Mouse (Mus musculus): Measurements from ENCODE around the gene Gm20388. TPM values are rescaled to one million over a fixed set of nuclear protein-coding genes. Genes with fewer than 3 reads are reported as not detected.

The Gm20388 gene
- total and polyA plus RNA-seq, 3 experiments = 0.02 to 0.05 TPM; not detected in 1

DNA sequence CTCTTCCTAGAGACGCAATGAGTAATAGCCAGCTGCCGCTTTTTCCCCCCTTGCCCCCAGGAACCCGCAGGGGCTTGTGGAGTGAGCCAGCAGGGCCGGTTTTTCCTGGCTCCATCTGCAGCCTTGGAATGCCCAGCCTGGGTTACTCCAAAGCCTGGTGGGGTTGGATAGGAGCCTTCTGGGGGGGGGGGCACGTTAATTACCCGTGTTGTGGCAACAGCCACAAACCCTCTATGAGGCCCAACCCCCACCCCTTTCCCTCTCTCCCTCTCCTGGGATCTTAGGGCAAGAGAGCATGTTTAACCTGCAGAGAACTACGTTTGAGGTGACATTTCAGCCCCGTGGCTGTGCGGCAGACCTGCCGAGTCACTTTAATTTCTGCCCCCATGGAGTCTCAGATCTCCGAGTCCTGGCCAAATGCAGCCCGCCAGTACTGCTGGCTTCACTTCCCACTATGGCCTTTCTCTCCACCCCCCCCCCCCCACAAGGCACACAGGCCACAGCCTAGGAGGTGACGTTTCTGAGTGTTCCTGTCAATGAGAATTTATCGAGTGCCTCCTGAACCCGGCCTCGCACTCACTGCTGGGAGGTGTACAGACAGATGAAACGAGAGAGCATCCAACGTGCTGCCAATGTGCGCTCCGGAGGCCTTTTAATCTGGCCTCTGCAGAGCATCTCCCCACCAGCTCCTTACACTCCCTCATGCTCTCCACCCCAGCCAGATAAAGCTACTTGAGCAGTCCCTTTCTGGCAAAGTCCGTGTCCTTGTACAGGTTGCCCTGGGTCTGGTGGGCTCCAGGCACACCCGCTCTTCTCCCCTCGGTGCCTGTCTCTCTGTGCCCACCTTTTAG is 629.4 kb downstream of the Gm20388 start:
- no peak for TF ChIP-seq POLR2AphosphoS5 (IDR thresholded peaks at IDR 0.05; ENCODE audit: insufficient replicate concordance, low read depth, low read length)
- no peak for TF ChIP-seq CTCF (IDR thresholded peaks at IDR 0.05; ENCODE audit: low read depth, low read length)
- TF ChIP-seq GATA2 (IDR thresholded peaks at IDR 0.05; ENCODE audit: borderline replicate concordance, low read depth, low read length) = no peak
- TF ChIP-seq GATA1 (IDR thresholded peaks at IDR 0.05; ENCODE audit: borderline replicate concordance, low read length) = no peak
- TF ChIP-seq TAL1 (conservative IDR thresholded peaks at IDR 0.05; ENCODE audit: low read depth, low read length) = no peak
- ATAC-seq (ENCODE audit: extremely low read depth, insufficient number of reproducible peaks, low FRiP score, poor library complexity, severe bottlenecking) = no peak
- no peaks in the 10 kb centered on the region for H3K9me3 ChIP-seq (replicated peaks)
- peaks cover 68% of the 10 kb centered on the region for H3K27me3 ChIP-seq (ENCODE audit: insufficient read depth, low read length)
- H3K4me3 ChIP-seq (ENCODE audit: low read depth, low read length) = peak overlapping the region; percentile 71; the same call in 1 of the 2 replicates
- H3K36me3 ChIP-seq (replicated peaks) = peaks cover 30% of the 10 kb centered on the region
- DNase-seq (ENCODE audit: low spot score) = no peak
- peaks cover 78% of the 10 kb centered on the region for H3K4me1 ChIP-seq (ENCODE audit: insufficient read depth, low read depth, low read length)

DNA sequence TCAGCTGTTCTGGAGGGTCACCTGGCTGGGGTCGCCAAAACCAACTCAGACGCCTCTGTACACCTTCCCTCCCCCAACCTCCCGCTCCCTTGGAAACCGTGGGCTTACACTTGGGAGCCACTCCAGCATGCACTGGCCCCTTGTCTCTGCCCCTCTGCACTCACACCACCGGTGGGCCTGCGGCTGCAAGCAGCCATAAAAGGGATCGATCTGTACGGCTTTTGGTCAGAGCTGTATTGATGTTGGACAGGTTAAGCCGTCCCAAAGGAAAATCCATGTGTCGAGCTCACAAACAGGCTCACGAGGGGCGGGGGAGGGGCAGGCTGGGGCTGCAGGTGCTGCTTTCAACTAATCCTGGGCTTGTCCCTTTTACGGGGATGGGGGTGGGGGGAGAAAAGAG is 632.4 kb downstream of the Gm20388 start:
- Histone ChIP-seq H3K9me3 (replicated peaks) (no peaks in the 10 kb centered on the region), H3K36me3 (replicated peaks) (peaks cover 59% of the 10 kb centered on the region), H3K4me3 (ENCODE audit: low read depth, low read length) (no peak overlapping the region; the same call in 1 of the 2 replicates), H3K4me1 (ENCODE audit: insufficient read depth, low read depth, low read length) (peaks cover 55% of the 10 kb centered on the region), H3K27me3 (ENCODE audit: insufficient read depth, low read length) (peaks cover 48% of the 10 kb centered on the region)
- DNase-seq (ENCODE audit: low spot score) = no peak
- no peak for ATAC-seq (ENCODE audit: extremely low read depth, insufficient number of reproducible peaks, low FRiP score, poor library complexity, severe bottlenecking)
- TF ChIP-seq GATA1 (IDR thresholded peaks at IDR 0.05; ENCODE audit: borderline replicate concordance, low read length) = no peak
- TF ChIP-seq CTCF (IDR thresholded peaks at IDR 0.05; ENCODE audit: low read depth, low read length) = no peak
- no peak for TF ChIP-seq POLR2AphosphoS5 (IDR thresholded peaks at IDR 0.05; ENCODE audit: insufficient replicate concordance, low read depth, low read length)
- no peak for TF ChIP-seq TAL1 (conservative IDR thresholded peaks at IDR 0.05; ENCODE audit: low read depth, low read length)
- TF ChIP-seq GATA2 (IDR thresholded peaks at IDR 0.05; ENCODE audit: borderline replicate concordance, low read depth, low read length) = no peak

DNA sequence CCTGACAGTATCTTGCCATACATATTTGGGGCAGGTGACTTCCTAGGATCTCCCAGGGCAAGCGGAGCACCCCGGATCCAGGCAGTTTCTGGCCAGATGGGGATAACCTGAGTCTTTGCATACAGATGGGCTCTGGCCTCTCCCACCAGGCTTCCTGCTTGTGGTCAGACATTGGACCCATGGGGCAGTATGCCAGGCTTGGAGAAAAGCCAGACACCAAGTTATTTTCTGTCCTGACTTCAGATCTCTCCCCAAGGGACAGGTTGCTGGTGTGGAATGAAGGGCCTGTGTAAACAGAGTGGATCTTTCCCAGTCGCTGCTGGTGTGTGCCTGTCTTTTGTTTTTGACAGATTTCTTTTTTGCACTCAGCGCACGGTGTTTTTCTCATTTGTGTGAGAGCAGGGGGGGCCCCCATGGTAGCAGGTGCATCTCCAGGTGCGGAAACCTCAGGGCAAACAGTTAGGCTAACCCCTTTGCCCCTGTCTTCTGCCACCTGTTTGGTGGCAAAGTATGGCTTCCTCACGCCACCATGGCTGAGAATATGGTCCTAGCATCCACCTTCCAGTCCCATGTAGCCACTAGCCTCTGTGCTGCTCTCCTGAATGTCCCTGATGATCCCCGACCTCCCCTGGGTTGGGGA is 632.9 kb downstream of the Gm20388 start:
- peaks cover 50% of the 10 kb centered on the region for H3K4me1 ChIP-seq (ENCODE audit: insufficient read depth, low read depth, low read length)
- no peak overlapping the region for H3K4me3 ChIP-seq (ENCODE audit: low read depth, low read length)
- ATAC-seq (ENCODE audit: extremely low read depth, insufficient number of reproducible peaks, low FRiP score, poor library complexity, severe bottlenecking) (no peak), DNase-seq (ENCODE audit: low spot score) (no peak)
- TF ChIP-seq CTCF (IDR thresholded peaks at IDR 0.05; ENCODE audit: low read depth, low read length) (no peak), TAL1 (conservative IDR thresholded peaks at IDR 0.05; ENCODE audit: low read depth, low read length) (no peak), GATA1 (IDR thresholded peaks at IDR 0.05; ENCODE audit: borderline replicate concordance, low read length) (no peak), GATA2 (IDR thresholded peaks at IDR 0.05; ENCODE audit: borderline replicate concordance, low read depth, low read length) (no peak), POLR2AphosphoS5 (IDR thresholded peaks at IDR 0.05; ENCODE audit: insufficient replicate concordance, low read depth, low read length) (no peak)
- H3K36me3 ChIP-seq (replicated peaks) = peaks cover 65% of the 10 kb centered on the region
- H3K27me3 ChIP-seq (ENCODE audit: insufficient read depth, low read length) = peaks cover 43% of the 10 kb centered on the region
- H3K9me3 ChIP-seq (replicated peaks) = no peaks in the 10 kb centered on the region

DNA sequence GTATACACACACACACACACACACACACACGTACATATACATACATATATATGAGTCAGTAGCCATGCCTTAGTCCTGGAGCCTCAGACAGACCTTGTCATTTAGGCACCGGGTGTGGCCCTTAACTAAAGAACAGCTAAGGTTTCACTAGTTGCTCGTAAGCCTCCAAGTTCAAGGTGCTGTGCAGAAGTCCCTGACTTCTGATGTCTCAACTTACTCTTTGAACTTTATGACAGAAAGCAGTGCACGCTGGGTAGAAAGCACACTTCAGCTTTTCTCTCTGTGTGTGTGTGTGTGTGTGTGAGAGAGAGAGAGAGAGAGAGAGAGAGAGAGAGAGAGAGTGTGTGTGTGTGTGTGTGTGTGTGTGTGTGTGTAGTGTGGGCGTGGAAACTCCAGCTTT is 633.5 kb downstream of the Gm20388 start:
- Histone ChIP-seq H3K27me3 (ENCODE audit: insufficient read depth, low read length) (peaks cover 37% of the 10 kb centered on the region), H3K9me3 (replicated peaks) (no peaks in the 10 kb centered on the region), H3K4me3 (ENCODE audit: low read depth, low read length) (no peak overlapping the region), H3K4me1 (ENCODE audit: insufficient read depth, low read depth, low read length) (peaks cover 44% of the 10 kb centered on the region), H3K36me3 (replicated peaks) (peaks cover 69% of the 10 kb centered on the region)
- DNase-seq (ENCODE audit: low spot score) (no peak), ATAC-seq (ENCODE audit: extremely low read depth, insufficient number of reproducible peaks, low FRiP score, poor library complexity, severe bottlenecking) (no peak)
- no peak for TF ChIP-seq POLR2AphosphoS5 (IDR thresholded peaks at IDR 0.05; ENCODE audit: insufficient replicate concordance, low read depth, low read length)
- TF ChIP-seq GATA1 (IDR thresholded peaks at IDR 0.05; ENCODE audit: borderline replicate concordance, low read length) = no peak
- no peak for TF ChIP-seq CTCF (IDR thresholded peaks at IDR 0.05; ENCODE audit: low read depth, low read length)
- TF ChIP-seq TAL1 (conservative IDR thresholded peaks at IDR 0.05; ENCODE audit: low read depth, low read length) = no peak

DNA sequence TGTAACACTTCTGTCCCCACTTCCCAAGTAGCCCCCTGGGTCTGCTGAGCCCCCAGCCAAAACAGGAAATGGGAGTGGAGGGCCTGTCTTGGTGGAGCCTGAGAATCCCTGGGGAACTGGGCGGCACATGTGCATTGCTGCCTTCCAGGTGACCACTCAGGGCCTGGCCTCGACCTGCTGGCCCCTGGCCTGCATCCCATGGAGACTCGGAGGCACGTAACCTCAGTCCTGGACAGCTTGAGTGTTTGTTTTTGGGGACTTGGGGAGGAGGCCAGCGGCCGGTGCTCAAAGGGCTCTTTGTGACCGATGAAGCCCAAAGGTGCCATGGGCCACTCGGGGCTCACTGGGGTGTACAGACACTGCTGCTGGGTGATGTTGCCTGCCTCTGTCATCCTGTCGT is 636.9 kb downstream of the Gm20388 start:
- Histone ChIP-seq H3K27me3 (ENCODE audit: insufficient read depth, low read length) (peaks cover 21% of the 10 kb centered on the region), H3K9me3 (replicated peaks) (no peaks in the 10 kb centered on the region), H3K4me3 (ENCODE audit: low read depth, low read length) (no peak overlapping the region), H3K4me1 (ENCODE audit: insufficient read depth, low read depth, low read length) (peaks cover 21% of the 10 kb centered on the region), H3K36me3 (replicated peaks) (peaks cover 92% of the 10 kb centered on the region)
- ATAC-seq (ENCODE audit: extremely low read depth, insufficient number of reproducible peaks, low FRiP score, poor library complexity, severe bottlenecking) (no peak), DNase-seq (ENCODE audit: low spot score) (no peak)
- no peak for TF ChIP-seq GATA2 (IDR thresholded peaks at IDR 0.05; ENCODE audit: borderline replicate concordance, low read depth, low read length)
- TF ChIP-seq POLR2AphosphoS5 (IDR thresholded peaks at IDR 0.05; ENCODE audit: insufficient replicate concordance, low read depth, low read length) = no peak
- no peak for TF ChIP-seq CTCF (IDR thresholded peaks at IDR 0.05; ENCODE audit: low read depth, low read length)
- TF ChIP-seq TAL1 (conservative IDR thresholded peaks at IDR 0.05; ENCODE audit: low read depth, low read length) = no peak
- no peak for TF ChIP-seq GATA1 (IDR thresholded peaks at IDR 0.05; ENCODE audit: borderline replicate concordance, low read length)

DNA sequence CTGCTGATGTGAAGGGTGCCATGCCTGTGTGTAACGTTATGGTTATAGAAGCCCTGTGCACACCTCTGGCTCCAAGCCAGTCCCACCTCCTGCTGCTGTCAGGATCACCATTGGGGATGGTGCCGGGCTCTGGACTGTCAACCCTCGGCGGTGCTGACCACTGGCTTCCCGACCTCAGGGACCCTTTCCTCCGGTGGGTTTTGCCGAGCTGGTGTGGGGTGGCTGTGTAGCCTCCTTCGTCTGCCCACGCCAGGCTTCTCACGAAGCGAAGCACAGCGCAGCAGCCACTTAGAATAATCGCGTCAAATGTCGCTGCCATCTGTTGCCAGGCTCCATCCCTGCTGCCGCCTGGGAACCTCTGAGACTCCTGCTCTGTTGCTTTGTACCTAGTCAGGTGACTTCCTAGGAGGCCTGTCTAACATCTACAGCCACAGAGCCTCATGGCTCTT is 637.7 kb downstream of the Gm20388 start:
- Histone ChIP-seq H3K9me3 (replicated peaks) (no peaks in the 10 kb centered on the region), H3K4me1 (ENCODE audit: insufficient read depth, low read depth, low read length) (peaks cover 15% of the 10 kb centered on the region), H3K27me3 (ENCODE audit: insufficient read depth, low read length) (peaks cover 15% of the 10 kb centered on the region), H3K36me3 (replicated peaks) (peaks cover 94% of the 10 kb centered on the region), H3K4me3 (ENCODE audit: low read depth, low read length) (no peak overlapping the region)
- DNase-seq (ENCODE audit: low spot score) (no peak), ATAC-seq (ENCODE audit: extremely low read depth, insufficient number of reproducible peaks, low FRiP score, poor library complexity, severe bottlenecking) (no peak)
- TF ChIP-seq POLR2AphosphoS5 (IDR thresholded peaks at IDR 0.05; ENCODE audit: insufficient replicate concordance, low read depth, low read length) = no peak
- no peak for TF ChIP-seq GATA2 (IDR thresholded peaks at IDR 0.05; ENCODE audit: borderline replicate concordance, low read depth, low read length)
- TF ChIP-seq CTCF (IDR thresholded peaks at IDR 0.05; ENCODE audit: low read depth, low read length) = no peak
- no peak for TF ChIP-seq TAL1 (conservative IDR thresholded peaks at IDR 0.05; ENCODE audit: low read depth, low read length)
- TF ChIP-seq GATA1 (IDR thresholded peaks at IDR 0.05; ENCODE audit: borderline replicate concordance, low read length) = no peak

All from G1E (cell line).